ENCODE assay signal across 18 mouse cellular contexts in the genomic region with DNA sequence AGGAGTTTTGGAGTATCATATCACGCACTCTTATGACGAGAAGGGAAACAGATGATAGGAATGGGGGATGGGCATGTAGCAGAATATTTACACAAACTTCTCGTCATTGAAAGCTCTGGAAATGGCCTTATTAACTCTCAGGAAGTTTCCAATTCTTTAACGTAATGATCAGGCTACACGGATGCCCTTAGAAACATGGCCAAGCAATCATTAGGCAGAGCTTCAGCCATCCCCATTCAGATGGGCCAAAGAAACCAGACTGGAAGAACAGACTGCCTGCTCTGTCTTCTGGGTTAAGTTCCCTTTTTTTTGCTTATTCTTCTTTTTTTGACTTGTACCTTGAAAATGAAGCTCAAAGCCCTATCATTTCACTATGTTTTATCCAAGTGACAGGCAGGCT. TPM values are rescaled to one million over a fixed set of nuclear protein-coding genes. Genes with fewer than 3 reads are reported as not detected.
"Had no signal": no experiment of that assay in that cellular context is flagged by ENCODE, and none has a peak within 500 bp of the region (broad histone marks: within the 10 kb centered on the region; RNA-seq: fewer than 3 reads in every experiment).

No protein-coding gene starts in this region.

- H3K4me2 ChIP-seq: lung, embryonic 14.5 days; midbrain, embryonic 12.5 days; neural tube, embryonic 13.5 days had no signal

- H3K36me3 ChIP-seq: midbrain, embryonic 10.5 days; midbrain, embryonic 12.5 days; neural tube, embryonic 13.5 days had no signal

- H3K9me3 ChIP-seq: midbrain, embryonic 10.5 days; midbrain, embryonic 12.5 days; neural tube, embryonic 13.5 days had no signal

- H3K4me3 ChIP-seq: midbrain, embryonic 10.5 days; midbrain, embryonic 12.5 days; myocyte; neural tube, embryonic 13.5 days had no signal

- H3K4me1 ChIP-seq: neural tube, embryonic 13.5 days had no signal

- H3K9ac ChIP-seq: lung, embryonic 14.5 days; midbrain, embryonic 12.5 days; neural tube, embryonic 13.5 days had no signal

- ATAC-seq: midbrain, embryonic 16.5 days had no signal

- DNase-seq: lung, adult 18-20 months; lung, embryonic 14.5 days; lung, postnatal 10 days; lung, postnatal 4 days; midbrain, embryonic 14.5 days; retina, postnatal 1 day; right cerebral cortex, postnatal 25 days; right cerebral cortex, postnatal 4 days; spleen, adult 18-20 months; thymus, adult 18-20 months; thymus, postnatal 14 days; thymus, postnatal 36 days had no signal

- H3K27ac ChIP-seq: midbrain, embryonic 10.5 days; midbrain, embryonic 12.5 days; neural tube, embryonic 13.5 days had no signal

RNA-seq across cellular contexts. Expression of a gene that starts 3.7 kb away (rescaled TPM):
- total RNA-seq: neutrophil, adult 5-6 weeks had no signal
